Mouse (Mus musculus) MEL (cell line): ENCODE results near the gene Ticam1. TPM values are rescaled to one million over a fixed set of nuclear protein-coding genes. Genes with fewer than 3 reads are reported as not detected.

Experiments used
- DNase-seq: peaks from one replicate; pipeline ENCODE4 v3.0.0; 2011; ENCODE audit warnings: low read depth, low spot score
- H3K27ac ChIP-seq: 2 replicates; pipeline ENCODE4 v1.5.1; 2012; ENCODE audit warnings: low read depth, mild to moderate bottlenecking, control low read depth, low read length, moderate library complexity; ENCODE audit not compliant: control insufficient read depth
- H3K27me3 ChIP-seq, 2 experiments: fragments of 150-350 bp in 1 of 2; sonication (generic) in 1 of 2; 2 replicates each; pipeline ENCODE4 v1.6.1; 2012; ENCODE audit warnings: low read length in 2 of 2, mild to moderate bottlenecking in 2 of 2, improper control_type of control experiment in 1 of 2, moderate library complexity in 1 of 2; ENCODE audit not compliant: insufficient read depth in 2 of 2, control insufficient read depth in 1 of 2
- H3K36me3 ChIP-seq, 2 experiments: 2 replicates each; pipeline ENCODE4 v1.6.1; 2012 to 2014; ENCODE audit warnings: low read length in 2 of 2, improper control_type of control experiment in 1 of 2, inconsistent platforms in 1 of 2, mild to moderate bottlenecking in 1 of 2; ENCODE audit not compliant: insufficient read depth in 2 of 2, control insufficient read depth in 1 of 2
- H3K4me1 ChIP-seq, 2 experiments: fragments of 150-350 bp in 1 of 2; sonication (generic) in 1 of 2; 2 replicates each; pipeline ENCODE4 v1.6.1; 2012; ENCODE audit warnings: low read length in 2 of 2, improper control_type of control experiment in 1 of 2, mild to moderate bottlenecking in 1 of 2; ENCODE audit not compliant: insufficient read depth in 2 of 2, control insufficient read depth in 1 of 2
- H3K4me3 ChIP-seq, 2 experiments: fragments of 150-350 bp in 1 of 2; sonication (generic) in 1 of 2; 2 replicates each; pipeline ENCODE4 v1.5.1; 2012; ENCODE audit warnings: low read depth in 2 of 2, low read length in 2 of 2, mild to moderate bottlenecking in 2 of 2, moderate library complexity in 2 of 2, control low read depth in 1 of 2, improper control_type of control experiment in 1 of 2; ENCODE audit not compliant: control insufficient read depth in 1 of 2, insufficient read depth in 1 of 2
- H3K79me2 ChIP-seq: 2 replicates; pipeline ENCODE4 v1.6.1; 2012; ENCODE audit warnings: mild to moderate bottlenecking, low read length, moderate library complexity; ENCODE audit not compliant: control insufficient read depth, poor library complexity, insufficient read depth
- H3K9ac ChIP-seq: 2 replicates; pipeline ENCODE4 v1.6.1; 2012; ENCODE audit warnings: low read depth, mild to moderate bottlenecking, control low read depth, low read length, moderate library complexity; ENCODE audit not compliant: control insufficient read depth, poor library complexity, severe bottlenecking
- H3K9me3 ChIP-seq: fragments of 150-350 bp; sonication (generic); replicated peaks from 2 replicates; pipeline ENCODE4 v1.6.1; 2012; ENCODE audit warnings: mild to moderate bottlenecking, low read length, improper control_type of control experiment, moderate library complexity; ENCODE audit not compliant: insufficient read depth
- BHLHE40 ChIP-seq: IDR thresholded peaks from 2 replicates; pipeline ENCODE4 v1.6.1; 2012; ENCODE audit warnings: low read depth, mild to moderate bottlenecking, inconsistent platforms, low read length, improper control_type of control experiment, borderline replicate concordance
- CHD2 ChIP-seq: IDR thresholded peaks from 2 replicates; pipeline ENCODE4 v1.6.1; 2011; ENCODE audit warnings: low read length, improper control_type of control experiment
- E2F4 ChIP-seq: IDR thresholded peaks from 2 replicates; pipeline ENCODE4 v1.6.1; 2011; ENCODE audit warnings: low read depth, low read length, improper control_type of control experiment, borderline replicate concordance
- ELF1 ChIP-seq: IDR thresholded peaks from 2 replicates; pipeline ENCODE4 v1.6.1; 2014; ENCODE audit warnings: low read depth, mild to moderate bottlenecking, inconsistent platforms, low read length, improper control_type of control experiment, moderate library complexity
- EP300 ChIP-seq, 2 experiments: IDR thresholded peaks; 2 replicates each; pipeline ENCODE4 v1.6.1; 2011; ENCODE audit warnings: improper control_type of control experiment in 2 of 2, low read length in 2 of 2, low read depth in 1 of 2, mild to moderate bottlenecking in 1 of 2
- ETS1 ChIP-seq: IDR thresholded peaks from 2 replicates; pipeline ENCODE4 v1.6.1; 2012; ENCODE audit warnings: low read depth, mild to moderate bottlenecking, inconsistent platforms, low read length, improper control_type of control experiment, moderate library complexity
- HCFC1 ChIP-seq: IDR thresholded peaks from 2 replicates; pipeline ENCODE4 v1.6.1; 2012; ENCODE audit warnings: low read depth, mild to moderate bottlenecking, inconsistent platforms, low read length, improper control_type of control experiment, moderate library complexity
- JUND ChIP-seq: IDR thresholded peaks from 2 replicates; pipeline ENCODE4 v1.6.1; 2011; ENCODE audit warnings: low read depth, mild to moderate bottlenecking, improper control_type of control experiment, low read length
- KAT2A ChIP-seq: conservative IDR thresholded peaks from 2 replicates; pipeline ENCODE4 v1.6.1; 2012; ENCODE audit warnings: low read depth, low read length, improper control_type of control experiment, inconsistent platforms
- MAFK ChIP-seq: IDR thresholded peaks from 2 replicates; pipeline ENCODE4 v1.6.1; 2011; ENCODE audit warnings: low read depth, mild to moderate bottlenecking, low read length, improper control_type of control experiment, borderline replicate concordance
- MAX ChIP-seq: IDR thresholded peaks from 2 replicates; pipeline ENCODE4 v1.6.1; 2011; ENCODE audit warnings: low read length, improper control_type of control experiment
- MEF2A ChIP-seq: IDR thresholded peaks from 2 replicates; pipeline ENCODE4 v1.6.1; 2014; ENCODE audit warnings: low read depth, mild to moderate bottlenecking, inconsistent platforms, low read length, improper control_type of control experiment; ENCODE audit not compliant: poor library complexity, insufficient replicate concordance, severe bottlenecking; ENCODE audit errors: extremely low read depth
- MXI1 ChIP-seq: IDR thresholded peaks from 2 replicates; pipeline ENCODE4 v1.6.1; 2011; ENCODE audit warnings: mild to moderate bottlenecking, low read depth, low read length, improper control_type of control experiment
- MYB ChIP-seq: IDR thresholded peaks from 2 replicates; pipeline ENCODE4 v1.6.1; 2011; ENCODE audit warnings: mild to moderate bottlenecking, low read depth, low read length, improper control_type of control experiment
- MYC ChIP-seq: IDR thresholded peaks from 2 replicates; pipeline ENCODE4 v1.6.1; 2011; ENCODE audit warnings: low read depth, mild to moderate bottlenecking, low read length, improper control_type of control experiment, moderate library complexity
- NELFE ChIP-seq: IDR thresholded peaks from 2 replicates; pipeline ENCODE4 v1.6.1; 2011; ENCODE audit warnings: low read depth, low read length, improper control_type of control experiment
- NRF1 ChIP-seq: IDR thresholded peaks from 2 replicates; pipeline ENCODE4 v1.6.1; 2014; ENCODE audit warnings: low read depth, mild to moderate bottlenecking, inconsistent platforms, low read length, improper control_type of control experiment, moderate library complexity; ENCODE audit not compliant: poor library complexity, insufficient read depth, severe bottlenecking
- POLR2A ChIP-seq, 2 experiments: IDR thresholded peaks; 2 replicates each; pipeline ENCODE4 v1.6.1; 2011 to 2012; ENCODE audit warnings: low read length in 2 of 2, mild to moderate bottlenecking in 2 of 2, control low read depth in 1 of 2, improper control_type of control experiment in 1 of 2, low read depth in 1 of 2, moderate library complexity in 1 of 2; ENCODE audit not compliant: control insufficient read depth in 1 of 2, insufficient read depth in 1 of 2, poor library complexity in 1 of 2
- POLR2AphosphoS2 ChIP-seq: IDR thresholded peaks from 2 replicates; pipeline ENCODE4 v1.6.1; 2011; ENCODE audit warnings: low read length, improper control_type of control experiment
- POLR2AphosphoS5 ChIP-seq: IDR thresholded peaks from 2 replicates; pipeline ENCODE4 v1.6.1; 2012; ENCODE audit warnings: low read depth, borderline replicate concordance, mild to moderate bottlenecking, inconsistent platforms, low read length, moderate library complexity, mixed read lengths
- RCOR1 ChIP-seq: IDR thresholded peaks from 2 replicates; pipeline ENCODE4 v1.6.1; 2012; ENCODE audit warnings: low read depth, mild to moderate bottlenecking, inconsistent platforms, low read length, improper control_type of control experiment
- SIN3A ChIP-seq: IDR thresholded peaks from 2 replicates; pipeline ENCODE4 v1.6.1; 2012; ENCODE audit warnings: low read length, improper control_type of control experiment, inconsistent platforms
- TAL1 ChIP-seq: IDR thresholded peaks from 2 replicates; pipeline ENCODE4 v1.6.1; 2012; ENCODE audit warnings: mild to moderate bottlenecking, inconsistent platforms, low read length, moderate library complexity, mixed read lengths
- TBP ChIP-seq: IDR thresholded peaks from 2 replicates; pipeline ENCODE4 v1.8.0; 2011; ENCODE audit warnings: low read depth, low read length, improper control_type of control experiment
- TCF12 ChIP-seq: IDR thresholded peaks from 2 replicates; pipeline ENCODE4 v1.6.1; 2014; ENCODE audit warnings: low read depth, mild to moderate bottlenecking, inconsistent platforms, low read length, improper control_type of control experiment, moderate library complexity
- UBTF ChIP-seq: IDR thresholded peaks from 2 replicates; pipeline ENCODE4 v1.6.1; 2012; ENCODE audit warnings: low read depth, mild to moderate bottlenecking, inconsistent platforms, low read length, improper control_type of control experiment, moderate library complexity, borderline replicate concordance; ENCODE audit not compliant: insufficient read depth
- USF1 ChIP-seq: IDR thresholded peaks from 2 replicates; pipeline ENCODE4 v1.6.1; 2014; ENCODE audit warnings: low read depth, mild to moderate bottlenecking, inconsistent platforms, low read length, improper control_type of control experiment, moderate library complexity
- USF2 ChIP-seq, 2 experiments: IDR thresholded peaks; 2 replicates each; pipeline ENCODE4 v1.6.1; 2011 to 2012; ENCODE audit warnings: improper control_type of control experiment in 2 of 2, low read length in 2 of 2, borderline replicate concordance in 1 of 2, inconsistent platforms in 1 of 2, low read depth in 1 of 2, mild to moderate bottlenecking in 1 of 2; ENCODE audit not compliant: insufficient read depth in 1 of 2
- ZKSCAN1 ChIP-seq: IDR thresholded peaks from 2 replicates; pipeline ENCODE4 v1.6.1; 2012; ENCODE audit warnings: low read depth, mild to moderate bottlenecking, inconsistent platforms, low read length, improper control_type of control experiment, moderate library complexity
- ZMIZ1 ChIP-seq: IDR thresholded peaks from 2 replicates; pipeline ENCODE4 v1.6.1; 2012; ENCODE audit warnings: low read depth, mild to moderate bottlenecking, inconsistent platforms, low read length, improper control_type of control experiment, moderate library complexity
- polyA plus RNA-seq, 2 experiments: library from polyadenylated mRNA; stranded (reverse) in 1 of 2; unstranded in 1 of 2; fragments of >175 nt in 1 of 2; fragments of >200 nt in 1 of 2; gene quantifications; 2 replicates each; pipeline versions ENCODE4 v1.2.1 to v1.2.4; 2012; ENCODE audit warnings: low replicate concordance in 2 of 2, low read depth in 1 of 2; ENCODE audit not compliant: insufficient read length in 2 of 2, insufficient read depth in 1 of 2, missing spikeins in 1 of 2
- total RNA-seq: library from RNA; depleted of rRNA; stranded (reverse); fragments of 300-350 nt; gene quantifications from 2 replicates; pipeline ENCODE4 v1.2.3, GENCODE M21; 2012

The Ticam1 gene
- total and polyA plus RNA-seq, 3 experiments = 4.6 to 8.7 TPM; not detected in 1

- TF ChIP-seq EP300 (IDR thresholded peaks at IDR 0.05; ENCODE audit: low read depth in 1 of 2, low read length in 2 of 2) (no peak), SIN3A (peak; percentile 69; the same call in 1 of the 2 replicates), TAL1 (no peak), HCFC1 (peak; percentile 65), NRF1 (peak; percentile 78), CHD2 (no peak), USF1 (0 out of 2 replicates have a peak, but pooled peaks have one; percentile 24), MYC (peak; percentile 72), TBP (no peak), POLR2A (IDR thresholded peaks at IDR 0.05; ENCODE audit: control insufficient read depth in 1 of 2, insufficient read depth in 1 of 2, low read depth in 1 of 2, low read length in 2 of 2, poor library complexity in 1 of 2) (peak; percentile 48 to 59), NELFE (peak; percentile 29), JUND (no peak), MXI1 (peak; percentile 27), ELF1 (no peak), ZKSCAN1 (no peak), UBTF (no peak), ZMIZ1 (no peak), MEF2A (no peak), MAFK (no peak), USF2 (IDR thresholded peaks at IDR 0.05; ENCODE audit: borderline replicate concordance in 1 of 2, insufficient read depth in 1 of 2, low read depth in 1 of 2, low read length in 2 of 2) (no peak), POLR2AphosphoS5 (no peak)
These were observed 27.4 kb upstream of the Ticam1 start (continued) for GRCm38 (mm10) chr17:56303847-56304586.

GRCm38 (mm10) chr17:56303160-56303846, 26.7 kb upstream of the Ticam1 start, which contains the start of gene Uhrf1:
TSS of gene Uhrf1 (plus strand) at chr17:56303321.
- Histone ChIP-seq H3K9me3 (no peaks in the 10 kb centered on the region), H3K79me2 (peaks cover 39% of the 10 kb centered on the region), H3K27ac (peak within 1 kb of the TSS; percentile 96), H3K27me3 (no peaks in the 10 kb centered on the region), H3K4me3 (peak within 1 kb of the TSS; percentile 47 to 89), H3K4me1 (peaks cover 0 to 15% of the 10 kb centered on the region in 2 experiments; a peak in 2 of 4 replicates), H3K9ac (peak within 1 kb of the TSS; percentile 91), H3K36me3 (peaks cover 0 to 9% of the 10 kb centered on the region in 2 experiments; a peak in 2 of 4 replicates)
- peak; percentile 98 for DNase-seq
- TF ChIP-seq SIN3A = peak; percentile 99
- TF ChIP-seq E2F4 = peak; percentile 98
- no peak for TF ChIP-seq USF1
- TF ChIP-seq POLR2AphosphoS2 = peak; percentile 80; the same call in 1 of the 2 replicates
- no peak for TF ChIP-seq MAFK
- no peak for TF ChIP-seq BHLHE40
- peak; percentile 15 for TF ChIP-seq KAT2A
- TF ChIP-seq RCOR1 = no peak
- peak; percentile 76 for TF ChIP-seq ZMIZ1
- peak; percentile 84 for TF ChIP-seq MAX
- TF ChIP-seq HCFC1 = peak; percentile 64; the same call in 1 of the 2 replicates
- no peak for TF ChIP-seq MYB
- peak; percentile 35; the same call in 1 of the 2 replicates for TF ChIP-seq TCF12
- no peak for TF ChIP-seq UBTF
- TF ChIP-seq ELF1 = 0 out of 2 replicates have a peak, but pooled peaks have one; percentile 1
- peak; percentile 43 to 73; a peak in 3 of 4 replicates for TF ChIP-seq POLR2A (IDR thresholded peaks at IDR 0.05; ENCODE audit: control insufficient read depth in 1 of 2, insufficient read depth in 1 of 2, low read depth in 1 of 2, low read length in 2 of 2, poor library complexity in 1 of 2)
- peak; percentile 35; the same call in 1 of the 2 replicates for TF ChIP-seq ETS1
